Mouse (Mus musculus) lung, embryonic 14.5 days (tissue): ENCODE measurements at regions not wholly inside any gene's neighbourhood (a gene's known extent, or its start where the extent isn't known, plus 50 kb on each side); places are given as distances from the start of the nearest gene placed in this dataset.

Experiments used
- ATAC-seq: fragments of 200-750 bp; cut with Nextera tagmentation; 2 replicates; pipeline ENCODE4 v1.8.0; 2017; ENCODE audit warnings: mild to moderate bottlenecking, moderate TSS enrichment, moderate library complexity; ENCODE audit not compliant: insufficient read depth
- DNase-seq: peaks from one replicate; pipeline ENCODE4 v3.0.0-alpha.2; 2015
- H3K27ac ChIP-seq: fragments of 300-500 bp; sonication (generic); 2 replicates; pipeline ENCODE4 v1.5.1; 2014; ENCODE audit warnings: low read depth, mild to moderate bottlenecking, moderate library complexity
- H3K27me3 ChIP-seq: fragments of 300-500 bp; sonication (generic); 2 replicates; pipeline ENCODE4 v1.6.1; 2014; ENCODE audit warnings: low read length, control low read depth; ENCODE audit not compliant: insufficient read depth
- H3K36me3 ChIP-seq: fragments of 300-500 bp; sonication (generic); 2 replicates; pipeline ENCODE4 v1.6.1; 2014; ENCODE audit warnings: control low read depth; ENCODE audit not compliant: insufficient read depth
- H3K4me1 ChIP-seq: fragments of 300-500 bp; sonication (generic); 2 replicates; pipeline ENCODE4 v1.6.1; 2014; ENCODE audit warnings: antibody characterized with exemption, control low read depth; ENCODE audit not compliant: insufficient read depth
- H3K4me2 ChIP-seq: fragments of 300-500 bp; sonication (generic); 2 replicates; pipeline ENCODE4 v1.6.1; 2014; ENCODE audit warnings: mild to moderate bottlenecking
- H3K4me3 ChIP-seq: fragments of 300-500 bp; sonication (generic); 2 replicates; pipeline ENCODE4 v1.5.1; 2014; ENCODE audit warnings: low read depth, low read length
- H3K9ac ChIP-seq: fragments of 300-500 bp; sonication (generic); 2 replicates; pipeline ENCODE4 v1.6.1; 2014
- H3K9me3 ChIP-seq: fragments of 300-500 bp; sonication (generic); 2 replicates; pipeline ENCODE4 v1.6.1; 2016; ENCODE audit warnings: low read depth, low read length, control low read depth
- CTCF ChIP-seq: IDR thresholded peaks from 2 replicates; pipeline ENCODE4 v1.5.1; 2016; ENCODE audit warnings: antibody characterized with exemption, low read depth
- WGBS: fragments of 180-500 bp; shearing (Covaris S2); extraction: QIAGEN DNeasy Blood & Tissue Kit; methylation state at CpG from one replicate; pipeline ENCODE4 v1.1.7; 2014; 5-methylcytosine and 5-hydroxymethylcytosine counted together

GRCm38 (mm10) chr13:97415927-97416709 lies 175.2 kb downstream of the Enc1 start:
- WGBS, result 72% methylated on average over 10 of the region's 10 CpGs
- no peaks in the 10 kb centered on the region for H3K9me3 ChIP-seq
- no peak for ATAC-seq

GRCm38 (mm10) chr13:97415381-97415780 lies 174.5 kb downstream of the Enc1 start:
- no peak overlapping the region for H3K4me3 ChIP-seq
- peaks cover 3% of the 10 kb centered on the region; the same call in 1 of the 2 replicates for H3K4me1 ChIP-seq
- no peak overlapping the region for H3K27ac ChIP-seq
- no peak for TF ChIP-seq CTCF
- ATAC-seq (no peak), DNase-seq (no peak)
- no peak overlapping the region for H3K9ac ChIP-seq
- WGBS, result 89% methylated on average over 2 of the region's 2 CpGs
- no peaks in the 10 kb centered on the region for H3K27me3 ChIP-seq
- no peaks in the 10 kb centered on the region for H3K9me3 ChIP-seq
- H3K36me3 ChIP-seq, result no peaks in the 10 kb centered on the region
- no peak overlapping the region for H3K4me2 ChIP-seq

More at GRCm38 (mm10) chr13:97415927-97416709, 175.2 kb downstream of the Enc1 start:
- no peak overlapping the region for H3K27ac ChIP-seq
- H3K4me1 ChIP-seq, result peaks cover 3% of the 10 kb centered on the region; the same call in 1 of the 2 replicates
- H3K36me3 ChIP-seq, result no peaks in the 10 kb centered on the region
- H3K4me3 ChIP-seq, result no peak overlapping the region
- H3K4me2 ChIP-seq, result no peak overlapping the region
- no peaks in the 10 kb centered on the region for H3K27me3 ChIP-seq
- H3K9ac ChIP-seq, result no peak overlapping the region
- no peak for TF ChIP-seq CTCF
- no peak for DNase-seq

- ATAC-seq (no peak), DNase-seq (no peak)
- 63% methylated on average over 4 of the region's 4 CpGs for WGBS
- no peaks in the 10 kb centered on the region for H3K36me3 ChIP-seq
- H3K9ac ChIP-seq, result no peak overlapping the region
- no peaks in the 10 kb centered on the region for H3K27me3 ChIP-seq
- peaks cover under 1% of the 10 kb centered on the region; the same call in 1 of the 2 replicates for H3K4me1 ChIP-seq
- H3K9me3 ChIP-seq, result no peaks in the 10 kb centered on the region
- H3K4me3 ChIP-seq, result no peak overlapping the region
- TF ChIP-seq CTCF, result no peak
- no peak overlapping the region for H3K27ac ChIP-seq
- H3K4me2 ChIP-seq, result no peak overlapping the region
These were observed 171.2 kb downstream of the Enc1 start for GRCm38 (mm10) chr13:97412151-97412550.

GRCm38 (mm10) chr13:97410550-97411201 lies 169.8 kb downstream of the Enc1 start:
- ATAC-seq (no peak), DNase-seq (no peak)
- no peak overlapping the region for H3K4me2 ChIP-seq

DNA sequence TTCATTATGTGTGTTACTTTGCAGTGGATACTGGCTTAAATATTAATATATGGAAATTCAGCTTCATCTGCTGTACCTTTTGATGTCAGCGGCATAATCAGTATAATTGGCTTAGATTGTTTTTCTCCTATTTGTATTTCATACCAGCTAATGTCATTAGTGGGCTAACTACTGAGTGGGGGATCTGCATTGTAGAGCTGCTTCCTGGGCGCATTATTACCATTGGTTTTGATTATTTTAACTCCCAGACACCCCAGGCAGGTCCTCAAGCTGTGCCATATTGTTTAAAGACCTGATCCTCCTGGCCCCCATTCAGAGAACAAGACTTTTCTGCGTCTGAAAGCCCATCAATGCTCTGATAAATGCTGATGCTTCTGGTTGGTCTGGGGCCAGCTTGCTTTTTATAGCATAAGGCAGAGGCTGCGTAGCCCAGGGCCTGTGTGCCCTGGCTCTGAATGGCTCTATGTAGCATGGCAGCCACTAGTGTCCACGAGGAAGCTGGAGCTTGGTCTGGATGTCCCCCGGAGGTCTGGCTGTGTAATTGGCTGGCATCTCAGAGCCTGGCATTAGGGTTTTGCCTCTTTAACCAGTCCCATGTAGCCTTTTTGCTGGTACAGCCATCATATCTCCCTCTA lies 169.1 kb downstream of the Enc1 start:
- no peak for TF ChIP-seq CTCF
- no peak for ATAC-seq
- 73% methylated on average over 6 of the region's 6 CpGs for WGBS
- Histone ChIP-seq H3K9ac (no peak overlapping the region), H3K27ac (no peak overlapping the region), H3K4me1 (peaks cover 5% of the 10 kb centered on the region), H3K4me2 (no peak overlapping the region), H3K27me3 (no peaks in the 10 kb centered on the region), H3K9me3 (no peaks in the 10 kb centered on the region), H3K4me3 (no peak overlapping the region), H3K36me3 (no peaks in the 10 kb centered on the region)
- no peak for DNase-seq

More at GRCm38 (mm10) chr13:97410550-97411201, 169.8 kb downstream of the Enc1 start:
- Histone ChIP-seq H3K9me3 (no peaks in the 10 kb centered on the region), H3K27me3 (no peaks in the 10 kb centered on the region), H3K4me3 (no peak overlapping the region), H3K4me1 (peaks cover 5% of the 10 kb centered on the region), H3K9ac (no peak overlapping the region), H3K27ac (no peak overlapping the region), H3K36me3 (no peaks in the 10 kb centered on the region)
- WGBS, result 63% methylated on average over 9 of the region's 9 CpGs
- TF ChIP-seq CTCF, result no peak

- WGBS, result 55% methylated on average over 8 of the region's 8 CpGs
- Histone ChIP-seq H3K27ac (no peak overlapping the region), H3K4me1 (peaks cover 5% of the 10 kb centered on the region), H3K36me3 (no peaks in the 10 kb centered on the region), H3K9ac (no peak overlapping the region), H3K4me2 (no peak overlapping the region), H3K4me3 (no peak overlapping the region), H3K9me3 (no peaks in the 10 kb centered on the region), H3K27me3 (no peaks in the 10 kb centered on the region)
- peak; percentile 50 for DNase-seq
- no peak for TF ChIP-seq CTCF
- ATAC-seq, result no peak
These were observed 168.4 kb downstream of the Enc1 start for GRCm38 (mm10) chr13:97409291-97409780.
